Mouse (Mus musculus) right cerebral cortex, adult 2 months (tissue): ENCODE results near the gene Ddit4l.
"Not testable (repeated sequence)": the region's sequence is repeated elsewhere in the genome, so short reads cannot be mapped to it uniquely, and the experiment has no call there.

ENCODE experiments used
- DNase-seq, 2 experiments: peaks; one replicate each; pipeline ENCODE4 v3.0.0; 2021 to 2022; ENCODE audit warnings: low spot score in 2 of 2

Ddit4l gene

GRCm38 (mm10) chr3:137621312-137621711, at the start of gene Ddit4l:
Gene Ddit4l, plus strand, starts transcription at chr3:137621612.
- not testable (repeated sequence) for DNase-seq

- DNase-seq = no peak
Measured at GRCm38 (mm10) chr3:137576146-137576545, 45.3 kb upstream of the Ddit4l start.

GRCm38 (mm10) chr3:137586376-137586969, 34.9 kb upstream of the Ddit4l start:
- DNase-seq = no peak

DNA sequence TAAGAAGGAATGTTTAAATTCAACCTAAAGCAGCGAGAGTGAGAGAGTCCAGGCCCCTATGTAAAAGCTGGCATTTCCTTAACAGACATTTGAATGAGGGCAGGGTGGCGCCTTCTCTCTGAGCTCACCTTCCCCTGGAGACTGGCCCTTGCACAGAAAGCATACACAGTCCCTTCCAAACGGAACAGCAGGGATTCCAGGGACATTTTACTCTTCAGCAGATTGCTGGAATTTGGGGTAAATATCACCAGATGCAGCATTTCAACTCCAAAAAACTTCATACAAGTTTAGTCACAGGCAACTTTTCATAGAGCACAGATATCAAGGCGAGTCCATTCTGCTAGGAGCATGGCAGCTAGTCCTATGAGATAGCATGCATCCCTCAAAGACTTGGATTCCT, 31.6 kb upstream of the Ddit4l start:
- DNase-seq = no peak

GRCm38 (mm10) chr3:137594332-137594905, 27.0 kb upstream of the Ddit4l start:
- no peak for DNase-seq

DNA sequence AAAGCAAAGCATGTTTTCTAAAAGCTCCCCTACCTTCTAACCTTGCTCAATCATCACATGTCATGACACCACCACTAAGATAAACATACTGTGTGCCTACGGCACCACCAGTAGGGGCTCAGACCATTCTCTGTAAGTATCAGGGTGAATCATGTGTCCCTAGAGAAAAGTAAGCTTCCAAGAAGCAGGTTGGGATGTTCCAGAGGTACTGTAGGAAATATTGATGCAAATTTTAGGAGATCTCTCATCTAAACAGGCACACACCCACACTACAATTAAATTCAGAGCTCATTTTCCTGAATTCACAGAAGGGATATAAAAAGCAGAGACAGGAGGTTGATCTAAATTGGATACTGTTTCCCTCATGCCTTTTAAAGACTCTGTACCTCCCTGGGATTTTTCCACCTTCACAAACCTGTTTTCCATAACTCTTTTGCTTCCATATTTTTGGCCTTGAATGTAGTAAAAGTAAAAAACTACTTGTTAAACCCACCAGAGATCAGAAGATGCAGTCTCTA, 12.4 kb upstream of the Ddit4l start:
- no peak for DNase-seq

GRCm38 (mm10) chr3:137610457-137611109, 10.8 kb upstream of the Ddit4l start:
- no peak for DNase-seq

DNA sequence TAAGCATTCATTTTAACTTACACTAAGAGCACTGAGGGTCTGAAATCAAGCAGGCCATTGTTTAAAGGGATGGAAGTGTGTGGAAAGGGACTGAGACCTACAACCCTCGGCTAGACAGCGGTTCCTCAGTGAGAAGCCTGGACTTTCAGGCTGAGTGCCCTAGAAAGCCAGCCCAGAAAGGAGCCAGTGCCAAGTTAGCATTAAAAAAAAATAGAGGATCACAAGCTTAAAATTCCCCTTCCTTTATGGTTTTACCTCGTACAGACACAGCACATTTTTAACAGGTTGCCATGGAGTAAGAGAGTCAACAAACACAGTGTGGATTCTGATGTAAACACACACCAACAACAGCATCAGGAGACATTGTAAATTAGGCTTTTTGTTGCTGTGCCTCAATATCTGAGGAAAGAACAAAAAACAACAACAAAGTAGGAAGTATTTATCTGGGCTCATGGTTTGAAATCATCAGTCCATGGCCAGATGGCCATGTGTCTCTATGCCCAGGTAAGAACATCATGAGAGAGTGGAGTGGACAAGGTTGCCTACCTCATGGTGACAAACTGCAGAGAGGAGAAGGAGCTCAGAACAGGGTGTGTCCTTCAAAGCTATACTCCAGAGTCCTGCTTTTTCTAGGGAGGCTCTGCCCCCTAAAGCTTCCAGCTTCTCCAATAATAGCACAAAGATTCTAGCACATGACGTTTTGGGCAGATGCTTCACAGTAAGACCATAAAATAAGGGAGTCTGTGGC, 10.1 kb upstream of the Ddit4l start:
- no peak for DNase-seq

DNA sequence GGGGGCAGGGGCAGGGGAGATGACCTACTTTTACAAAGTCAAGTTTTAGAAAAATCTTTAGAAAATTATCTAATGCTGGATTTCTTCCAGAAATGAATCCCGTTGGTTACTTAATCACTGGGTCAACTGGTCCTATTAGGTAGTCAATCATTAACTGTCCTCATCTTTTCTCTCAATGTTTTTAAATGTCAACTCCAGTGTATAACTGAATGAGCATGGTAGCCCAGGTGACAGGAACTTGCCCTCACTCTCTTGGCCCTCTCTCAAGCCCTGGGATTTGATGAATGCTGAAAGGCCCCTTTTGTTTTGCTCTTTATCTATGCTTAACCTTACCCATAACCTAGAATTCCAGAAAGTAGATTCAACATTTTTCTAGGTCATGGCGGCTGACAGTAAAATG, 9.4 kb upstream of the Ddit4l start:
- no peak for DNase-seq

DNA sequence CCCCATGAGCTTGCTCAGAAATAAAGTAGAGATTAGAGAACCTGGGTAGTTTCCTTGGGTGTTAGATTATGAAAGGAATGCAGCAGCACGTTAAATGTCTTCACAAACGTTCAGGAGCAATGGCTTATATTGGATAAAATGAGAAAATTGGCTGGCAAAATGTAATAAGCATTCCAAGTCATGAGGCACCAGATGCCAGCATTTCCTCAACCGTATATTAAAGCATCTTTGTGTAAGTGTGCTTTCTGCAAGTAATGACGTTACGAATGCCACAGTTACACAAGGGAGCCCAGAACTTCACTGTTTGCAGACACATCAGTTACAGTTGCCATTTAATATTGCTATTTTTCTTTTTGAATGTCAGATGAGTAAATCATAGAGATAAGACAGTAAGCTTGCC, 872 bp upstream of the Ddit4l start:
- DNase-seq = peak in 1 of 2 experiments; percentile 40

GRCm38 (mm10) chr3:137622091-137622490, 679 bp downstream of the Ddit4l start:
- no peak for DNase-seq

DNA sequence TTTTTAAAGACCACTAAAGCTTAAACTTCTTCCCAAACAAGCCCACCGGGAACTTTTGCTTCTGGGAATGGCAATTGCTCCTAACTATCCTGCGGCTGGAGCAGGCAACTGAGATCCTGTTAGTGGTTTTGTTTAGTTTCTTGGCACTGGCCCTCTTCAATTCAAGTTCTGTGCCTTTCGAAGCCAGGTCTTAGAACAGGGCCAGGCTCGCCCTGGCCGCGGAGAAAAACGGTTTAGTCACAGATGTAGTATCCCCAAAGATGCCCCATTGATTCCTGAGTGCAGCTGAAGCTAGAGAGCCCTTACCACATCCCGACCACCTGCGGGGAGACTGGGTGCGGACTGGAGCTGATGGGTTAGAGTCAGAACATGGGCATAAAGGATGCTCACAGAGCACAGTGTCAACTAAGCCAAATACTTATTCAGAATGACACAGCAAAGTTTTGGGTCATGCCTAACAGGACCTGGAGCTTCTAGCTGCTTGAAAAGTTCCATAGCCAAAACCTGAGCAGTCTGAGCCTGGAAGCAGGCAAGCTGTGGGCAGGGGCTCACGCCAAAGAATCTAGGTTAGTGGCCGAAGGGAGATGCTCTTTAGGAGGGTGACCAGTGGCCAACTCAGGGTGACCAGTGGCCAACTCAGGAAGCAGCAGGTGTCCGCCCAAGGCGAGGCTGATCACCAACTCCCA, 1.6 kb downstream of the Ddit4l start:
- DNase-seq = no peak

GRCm38 (mm10) chr3:137623581-137624362, 2.4 kb downstream of the Ddit4l start:
- no peak for DNase-seq

- no peak for DNase-seq
Measured at GRCm38 (mm10) chr3:137625054-137625453, 3.6 kb downstream of the Ddit4l start.

DNA sequence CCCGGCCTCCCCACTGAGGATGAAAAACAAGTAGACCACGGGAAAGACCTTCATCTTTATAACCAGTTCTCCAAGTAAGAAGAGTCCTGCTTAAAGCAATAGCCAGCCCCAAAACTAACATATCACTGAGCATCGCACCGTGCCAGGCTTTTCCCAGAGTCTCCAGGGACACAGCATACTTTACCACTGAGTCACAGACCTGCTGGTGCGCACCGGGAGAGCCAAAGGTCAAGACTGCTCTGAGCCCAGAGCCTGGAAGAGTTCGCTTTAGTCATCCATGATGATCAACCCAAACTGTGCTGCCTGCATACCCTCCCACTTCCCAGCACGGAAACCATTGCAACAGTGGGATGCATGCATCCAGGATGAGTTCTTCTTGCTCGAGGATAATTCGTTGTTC, 12.3 kb downstream of the Ddit4l start:
- DNase-seq = no peak

GRCm38 (mm10) chr3:137636571-137636970, 15.2 kb downstream of the Ddit4l start:
- DNase-seq = no peak

- no peak for DNase-seq
Measured at GRCm38 (mm10) chr3:137641238-137641637, 19.8 kb downstream of the Ddit4l start.

DNA sequence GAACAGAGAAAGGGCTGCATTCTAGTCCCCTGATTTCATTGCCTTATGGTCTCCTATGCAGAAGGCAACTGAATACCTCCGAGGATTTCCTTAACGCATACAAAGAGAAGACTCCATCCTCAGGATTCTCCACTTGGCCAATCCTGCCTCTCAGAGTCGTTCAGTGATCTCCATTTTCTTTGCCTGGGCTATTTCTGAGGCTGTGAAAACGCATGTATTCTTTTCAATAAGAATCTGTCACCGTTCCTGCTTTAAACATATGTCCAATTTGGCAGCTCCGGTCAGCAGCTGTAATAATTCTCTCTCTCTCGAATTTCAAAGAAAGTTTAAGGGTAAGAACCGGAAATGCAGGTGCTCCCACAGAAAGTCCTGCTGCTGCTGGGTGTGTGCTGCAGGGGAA, 20.7 kb downstream of the Ddit4l start:
- no peak for DNase-seq

DNA sequence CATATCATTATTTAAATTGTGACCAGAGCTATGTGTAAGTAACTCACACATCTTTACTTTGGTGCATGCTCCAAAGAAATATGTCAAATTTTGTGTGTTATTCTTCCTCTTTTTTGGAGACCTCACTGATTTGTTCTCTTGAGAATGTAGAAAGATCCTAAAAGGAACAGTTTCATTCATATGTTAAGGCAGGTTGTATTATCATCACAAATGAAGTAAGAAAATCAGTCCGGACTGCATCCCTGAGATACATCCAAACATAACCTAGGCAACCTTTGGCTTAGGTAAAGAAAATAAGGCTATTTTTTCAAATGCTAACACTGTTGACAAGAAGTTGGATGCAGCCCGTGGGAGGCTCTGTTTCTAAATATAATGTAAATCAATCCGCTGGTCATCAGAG, 21.2 kb downstream of the Ddit4l start:
- no peak for DNase-seq

DNA sequence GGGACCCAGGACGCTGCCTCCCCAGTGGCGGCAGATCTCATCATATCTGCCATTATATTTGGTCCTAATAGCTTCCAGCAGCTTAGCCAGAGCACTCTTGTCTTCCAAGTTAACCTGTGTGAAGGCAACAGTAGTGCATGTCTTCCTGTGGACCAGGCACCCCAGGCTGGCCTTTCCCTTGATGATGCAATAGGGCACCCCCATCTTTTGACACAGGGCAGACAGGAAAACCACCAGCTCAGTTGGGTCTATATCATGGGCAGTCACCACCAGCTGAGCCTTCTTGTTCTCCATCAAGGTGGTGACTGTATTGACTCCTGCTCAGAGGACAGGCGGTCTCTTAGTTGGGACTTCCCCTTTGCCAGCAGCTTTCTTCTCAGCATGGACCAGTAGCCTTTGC, 22.7 kb downstream of the Ddit4l start:
- DNase-seq = no peak

GRCm38 (mm10) chr3:137644947-137645346, 23.5 kb downstream of the Ddit4l start:
- DNase-seq = no peak
